Mouse (Mus musculus) testis, adult 2 months (tissue): ENCODE data around the gene Scly. TPM values are rescaled to one million over a fixed set of nuclear protein-coding genes. Genes with fewer than 3 reads are reported as not detected.

Experiments used
- H3K27ac ChIP-seq: fragments of 200-500 bp; 2 replicates; pipeline ENCODE4 v1.5.1; 2012; ENCODE audit warnings: low read depth, low read length; ENCODE audit not compliant: control insufficient read depth, insufficient read depth
- H3K27me3 ChIP-seq: fragments of 200-500 bp; 2 replicates; pipeline ENCODE4 v1.6.1; 2012; ENCODE audit warnings: mild to moderate bottlenecking, low read length, moderate library complexity; ENCODE audit not compliant: control insufficient read depth, insufficient read depth
- H3K36me3 ChIP-seq: fragments of 200-500 bp; 2 replicates; pipeline ENCODE4 v1.6.1; 2012; ENCODE audit warnings: mild to moderate bottlenecking, low read length; ENCODE audit not compliant: control insufficient read depth, insufficient read depth
- H3K4me1 ChIP-seq: fragments of 200-500 bp; 2 replicates; pipeline ENCODE4 v1.6.1; 2012; ENCODE audit warnings: low read length; ENCODE audit not compliant: control insufficient read depth, insufficient read depth
- H3K4me3 ChIP-seq: fragments of 200-500 bp; 2 replicates; pipeline ENCODE4 v1.5.1; 2012; ENCODE audit warnings: low read depth, mild to moderate bottlenecking, low read length, moderate library complexity, mixed read lengths; ENCODE audit not compliant: control insufficient read depth
- CTCF ChIP-seq: fragments of 200-500 bp; IDR thresholded peaks from 2 replicates; pipeline ENCODE4 v1.5.1; 2012; ENCODE audit warnings: low read depth, mild to moderate bottlenecking, inconsistent platforms, low read length, moderate library complexity; ENCODE audit not compliant: control insufficient read depth, insufficient read depth, insufficient replicate concordance
- POLR2A ChIP-seq: fragments of 200-500 bp; IDR thresholded peaks from 2 replicates; pipeline ENCODE4 v1.6.1; 2012; ENCODE audit warnings: low read depth, mild to moderate bottlenecking, inconsistent platforms, low read length, moderate library complexity; ENCODE audit not compliant: control insufficient read depth
- polyA plus RNA-seq: library from polyadenylated mRNA; depleted of rRNA; stranded (reverse); fragments of >200 nt; gene quantifications from 2 replicates; pipeline ENCODE4 v1.2.3, GENCODE M21; 2012

Gene Scly
- polyA plus RNA-seq, 1 experiment, result 18.0 TPM

DNA sequence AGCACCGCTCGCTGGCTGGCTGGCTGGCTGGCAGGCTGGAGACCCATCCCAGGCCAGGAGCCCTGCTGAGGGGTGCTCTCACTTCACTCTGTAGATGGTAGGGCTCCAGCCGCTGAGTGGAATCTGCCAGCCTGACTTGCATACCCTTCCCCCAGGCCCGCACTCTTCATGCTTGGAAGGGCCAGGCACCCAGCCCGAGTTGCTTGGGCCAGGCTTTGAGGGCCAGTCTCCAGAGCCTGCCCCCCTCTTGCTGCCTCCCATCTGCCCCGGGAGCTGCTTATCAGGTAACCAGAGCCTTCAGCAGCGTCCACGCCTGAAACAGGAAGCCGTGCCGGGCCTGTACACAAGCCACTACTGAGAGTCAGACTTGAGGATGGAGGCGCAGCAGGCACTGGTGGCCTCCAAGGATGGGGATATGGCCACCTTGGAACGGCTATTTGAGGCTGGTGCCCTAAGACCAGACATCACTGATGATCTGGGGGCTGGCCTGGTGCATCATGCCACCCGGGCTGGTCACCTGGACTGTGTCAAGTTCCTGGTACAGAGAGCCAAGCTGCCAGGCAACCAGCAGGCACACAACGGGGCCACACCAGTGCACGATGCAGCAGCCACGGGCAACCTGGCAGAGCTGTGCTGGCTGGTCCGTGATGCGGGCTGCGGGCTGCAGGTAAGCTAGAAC lies 23.8 kb downstream of the Scly start, which contains the start of gene Espnl:
Espnl (plus strand) TSS at position 316 of the 679 bp plus-strand sequence.
- Histone ChIP-seq H3K4me1 (no peaks in the 10 kb centered on the region), H3K27ac (no peak within 1 kb of the TSS), H3K4me3 (no peak within 1 kb of the TSS), H3K27me3 (no peaks in the 10 kb centered on the region), H3K36me3 (no peaks in the 10 kb centered on the region)
- TF ChIP-seq POLR2A (no peak), CTCF (no peak)

DNA sequence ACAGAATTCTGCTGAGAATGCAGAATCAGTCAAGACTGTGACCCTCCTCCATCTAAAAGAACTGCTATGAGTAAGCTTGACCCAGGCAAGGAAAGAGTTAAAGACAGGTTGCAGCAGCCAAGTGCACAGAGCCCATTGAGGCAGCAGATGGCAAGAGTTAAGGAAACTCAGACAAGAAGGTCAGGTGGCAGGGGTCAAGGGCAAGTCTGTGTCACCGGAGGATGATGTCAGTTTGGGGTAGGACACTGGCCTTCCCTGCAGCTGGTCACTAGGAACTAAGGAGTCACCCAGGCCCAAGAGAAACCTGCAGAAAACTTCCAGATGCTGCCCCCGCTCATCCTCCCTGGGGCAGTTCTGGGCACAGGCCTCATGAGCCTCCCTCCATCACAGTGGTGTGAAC lies 26.5 kb downstream of the Scly start:
- H3K27ac ChIP-seq, result no peak overlapping the region
- H3K4me1 ChIP-seq, result no peaks in the 10 kb centered on the region
- TF ChIP-seq CTCF, result no peak
- TF ChIP-seq POLR2A, result no peak

GRCm38 (mm10) chr1:91325488-91326042 lies 27.4 kb downstream of the Scly start:
- no peaks in the 10 kb centered on the region for H3K27me3 ChIP-seq
- no peak overlapping the region for H3K4me3 ChIP-seq
- no peak for TF ChIP-seq POLR2A
- no peak for TF ChIP-seq CTCF
- no peaks in the 10 kb centered on the region for H3K4me1 ChIP-seq
- no peaks in the 10 kb centered on the region for H3K36me3 ChIP-seq
- H3K27ac ChIP-seq, result no peak overlapping the region

More for the DNA sequence above, 26.5 kb downstream of the Scly start:
- Histone ChIP-seq H3K27me3 (no peaks in the 10 kb centered on the region), H3K4me3 (no peak overlapping the region), H3K36me3 (no peaks in the 10 kb centered on the region)

- H3K27ac ChIP-seq, result no peak overlapping the region
- H3K36me3 ChIP-seq, result no peaks in the 10 kb centered on the region
- no peaks in the 10 kb centered on the region for H3K27me3 ChIP-seq
- no peak for TF ChIP-seq CTCF
- TF ChIP-seq POLR2A, result no peak
- no peak overlapping the region for H3K4me3 ChIP-seq
- no peaks in the 10 kb centered on the region for H3K4me1 ChIP-seq
Measured at GRCm38 (mm10) chr1:91332102-91332501, 34.0 kb downstream of the Scly start.

DNA sequence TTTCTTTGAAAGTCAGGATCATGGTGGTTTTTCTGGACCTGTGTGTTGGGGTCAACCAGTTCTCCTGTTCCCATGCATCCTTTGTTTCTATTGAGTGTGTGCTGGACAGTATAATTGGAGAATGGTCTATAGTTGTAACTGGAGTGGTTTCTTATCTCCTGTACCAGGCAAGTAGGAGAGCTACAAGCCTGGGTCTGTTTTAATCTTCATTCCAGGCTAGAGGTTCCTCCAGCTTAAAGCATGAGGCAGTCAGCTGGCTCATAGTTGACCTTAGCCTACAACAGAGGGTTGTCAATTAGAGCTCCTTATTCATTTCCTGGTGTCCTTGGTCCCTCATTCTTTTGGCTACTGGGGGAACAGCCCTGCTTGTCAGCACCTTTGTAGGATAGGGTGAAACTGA lies 35.4 kb downstream of the Scly start:
- H3K4me1 ChIP-seq, result no peaks in the 10 kb centered on the region
- H3K4me3 ChIP-seq, result no peak overlapping the region
- no peaks in the 10 kb centered on the region for H3K36me3 ChIP-seq
- TF ChIP-seq POLR2A (no peak), CTCF (no peak)
- no peak overlapping the region for H3K27ac ChIP-seq
- no peaks in the 10 kb centered on the region for H3K27me3 ChIP-seq

DNA sequence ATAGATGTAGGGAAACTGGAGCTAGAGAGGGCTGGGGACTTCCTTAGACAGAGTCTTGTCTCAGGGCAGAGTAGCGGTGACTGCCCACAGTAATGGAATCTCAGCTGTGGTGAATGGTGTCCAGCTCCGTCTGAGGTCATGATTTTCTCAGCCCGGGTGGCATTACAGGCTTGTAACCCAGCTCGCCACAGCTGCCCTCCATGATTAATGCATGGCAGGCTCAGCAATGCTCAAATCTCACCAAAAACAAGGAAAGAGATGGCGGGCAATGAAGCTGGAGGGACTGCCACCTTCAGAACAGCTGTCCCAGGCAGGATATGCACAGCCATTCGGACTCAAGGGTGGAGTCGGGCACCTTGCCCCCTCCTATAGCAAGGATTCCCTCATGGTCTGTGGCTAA lies 39.2 kb downstream of the Scly start:
- no peak overlapping the region for H3K27ac ChIP-seq
- H3K4me3 ChIP-seq, result no peak overlapping the region
- no peaks in the 10 kb centered on the region for H3K36me3 ChIP-seq
- TF ChIP-seq CTCF (no peak), POLR2A (no peak)
- H3K27me3 ChIP-seq, result no peaks in the 10 kb centered on the region
- no peaks in the 10 kb centered on the region; the same call in 1 of the 2 replicates for H3K4me1 ChIP-seq

DNA sequence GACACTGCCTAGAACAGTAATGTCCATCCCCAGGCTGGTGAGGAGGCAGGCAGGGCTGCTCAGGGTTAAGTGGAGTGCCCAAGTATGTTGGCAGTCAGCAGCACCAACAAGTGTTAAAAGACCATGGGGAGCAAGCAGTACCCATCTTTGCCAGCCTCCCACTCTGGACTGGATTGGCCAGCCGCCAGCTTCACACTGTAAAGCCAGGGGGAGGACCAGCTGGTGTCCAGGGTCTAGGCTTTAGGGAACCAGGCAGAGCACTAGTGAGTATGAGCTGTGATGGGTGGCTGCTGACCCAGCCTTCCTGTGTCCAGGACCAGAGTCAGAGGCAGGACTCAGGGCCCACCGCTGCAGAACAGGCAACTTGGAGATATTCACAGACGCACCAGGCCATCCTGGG lies 45.9 kb downstream of the Scly start:
- no peaks in the 10 kb centered on the region for H3K36me3 ChIP-seq
- no peak for TF ChIP-seq CTCF
- no peak overlapping the region for H3K4me3 ChIP-seq
- no peak overlapping the region for H3K27ac ChIP-seq
- no peaks in the 10 kb centered on the region for H3K27me3 ChIP-seq
- H3K4me1 ChIP-seq, result peaks cover 13% of the 10 kb centered on the region
